Mouse (Mus musculus): ENCODE data around the gene Tesmin. TPM values are rescaled to one million over a fixed set of nuclear protein-coding genes. Genes with fewer than 3 reads are reported as not detected.

The Tesmin gene
- 0.10 and 0.13 TPM in 2 replicates for polyA plus RNA-seq (2012; rRNA removed)

DNA sequence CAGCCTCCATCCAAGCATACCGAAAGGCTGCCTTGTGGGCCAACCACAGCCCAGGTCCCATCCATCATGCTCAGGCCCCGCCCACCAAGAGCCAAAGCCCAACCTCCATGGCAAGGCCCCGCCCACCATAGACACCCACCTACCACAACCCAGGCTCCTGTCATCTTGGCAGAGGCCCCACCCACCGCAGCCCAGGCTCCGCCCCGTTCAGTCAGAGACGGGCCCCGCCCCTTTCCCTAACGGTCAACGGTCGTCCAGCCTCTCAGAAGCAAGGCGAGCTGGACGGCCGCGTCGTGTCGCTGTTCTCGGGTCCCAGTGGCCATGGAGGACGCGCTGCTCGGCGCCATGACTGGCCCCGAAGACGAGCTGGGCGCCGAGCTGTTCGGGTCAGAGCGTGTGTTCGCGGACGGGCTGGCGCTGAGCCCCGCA is at the start of gene Tesmin:
Tesmin (plus strand) TSS at position 229 of the 429 bp plus-strand sequence.
- peak; percentile 60 to 77 for DNase-seq (ENCODE audit: extremely low spot score in 1 of 2, low spot score in 1 of 2)

DNA sequence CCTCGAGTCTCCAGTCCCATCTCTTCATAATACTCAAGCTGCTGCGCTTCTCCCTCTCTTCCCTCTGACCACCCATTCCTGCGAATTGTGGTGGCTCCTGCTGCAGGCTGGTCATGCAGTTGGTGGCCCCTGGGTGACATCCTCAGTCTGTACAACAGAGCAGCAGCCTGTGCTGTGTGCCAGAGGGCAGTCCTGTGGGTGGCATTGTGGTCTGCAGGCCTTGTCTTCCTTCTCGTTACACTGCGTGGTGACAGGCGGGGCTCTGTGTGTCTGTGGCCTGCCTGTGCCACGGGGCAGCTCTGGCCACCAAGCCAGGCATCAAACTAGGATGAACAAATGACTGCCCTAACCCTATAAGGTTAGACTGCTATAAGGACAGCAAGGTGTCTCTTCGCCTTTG is 49.5 kb upstream of the Tesmin start:
- DNase-seq (ENCODE audit: extremely low spot score in 1 of 2, low spot score in 1 of 2), result no peak

DNA sequence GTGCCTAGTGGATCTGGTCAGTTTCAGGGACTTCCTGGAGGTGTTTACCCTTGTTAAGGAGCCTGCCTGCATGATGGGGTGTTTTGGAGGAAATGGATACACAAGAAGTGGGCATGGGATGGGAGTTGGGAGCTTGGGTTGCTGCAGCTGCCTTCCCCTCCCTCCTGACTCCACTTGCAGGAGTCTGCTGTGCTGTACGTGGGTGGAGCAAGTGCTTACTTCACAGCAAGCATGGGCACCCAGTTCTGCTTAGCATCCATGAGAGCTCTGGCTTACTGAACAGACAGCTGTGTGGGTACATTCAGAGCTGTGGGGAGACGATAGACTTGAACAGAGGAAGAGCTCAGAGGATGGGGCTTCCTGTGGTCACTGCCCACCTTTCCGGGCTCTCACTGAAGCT is 47.6 kb upstream of the Tesmin start:
- peak; percentile 49 to 66 for DNase-seq (ENCODE audit: extremely low spot score in 1 of 2, low spot score in 1 of 2)

DNA sequence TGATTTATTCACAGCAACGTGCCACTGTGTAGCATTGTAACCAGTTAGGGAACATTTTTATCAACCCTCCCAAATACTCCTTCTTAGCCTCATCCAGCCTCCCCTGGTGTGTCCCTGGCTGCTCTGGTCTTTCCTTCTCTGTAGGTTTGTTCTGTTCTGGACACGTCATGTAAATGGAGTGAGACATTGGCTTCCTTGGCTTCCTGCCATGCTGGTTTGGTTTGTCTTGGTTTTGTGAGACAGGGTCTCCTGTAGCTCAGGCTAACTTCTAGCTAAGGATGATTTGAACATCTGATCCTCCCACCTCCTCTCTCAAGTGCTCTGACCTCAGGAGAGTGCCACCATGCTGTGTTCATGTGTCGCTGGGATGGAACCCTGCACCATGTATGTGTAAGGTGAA is 44.7 kb upstream of the Tesmin start:
- no peak for DNase-seq (ENCODE audit: extremely low spot score in 1 of 2, low spot score in 1 of 2)

DNA sequence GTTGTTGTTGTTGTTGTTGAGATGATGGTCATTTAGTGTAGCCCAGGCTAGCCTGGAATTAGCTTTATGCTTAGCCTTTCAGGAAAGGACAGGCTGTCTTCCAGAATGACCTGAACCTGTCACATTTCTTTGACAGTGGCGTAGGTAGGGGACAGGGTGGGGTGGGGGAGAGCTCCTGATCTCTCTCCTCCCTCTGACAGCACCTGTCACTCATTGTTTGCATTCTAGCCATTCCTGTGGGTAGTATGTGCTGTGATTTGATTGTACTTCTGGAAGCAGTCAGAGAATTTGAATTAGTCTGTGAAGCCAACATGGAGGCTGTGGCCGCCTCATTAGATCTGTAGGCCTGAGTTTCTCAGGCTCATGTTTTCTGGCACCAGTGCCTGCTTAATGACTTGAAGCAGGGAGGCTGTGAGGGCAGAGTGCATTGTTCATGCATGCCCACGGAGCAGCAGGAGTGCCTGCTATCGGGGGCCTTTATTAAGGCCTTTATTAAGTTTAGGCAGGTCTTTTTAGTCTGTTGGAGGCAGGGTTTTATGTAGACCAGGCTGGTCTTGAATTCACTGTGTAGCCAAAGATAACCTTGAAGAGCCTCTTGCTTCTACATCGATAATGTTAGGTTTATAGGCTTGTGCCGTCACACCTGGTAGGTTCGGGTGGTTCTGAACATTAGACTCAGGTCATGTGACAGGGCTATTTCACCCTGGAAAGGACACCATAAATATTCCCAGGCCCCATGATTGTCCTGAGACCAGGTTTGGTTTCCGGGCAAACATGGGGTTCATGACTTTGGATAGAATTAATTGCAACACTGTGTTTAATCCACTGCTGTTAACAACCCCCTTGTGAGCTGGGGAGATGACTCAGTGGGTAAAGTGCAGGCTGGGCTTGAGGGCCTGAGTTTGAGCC is 43.8 kb upstream of the Tesmin start:
- no peak for DNase-seq (ENCODE audit: extremely low spot score in 1 of 2, low spot score in 1 of 2)

DNA sequence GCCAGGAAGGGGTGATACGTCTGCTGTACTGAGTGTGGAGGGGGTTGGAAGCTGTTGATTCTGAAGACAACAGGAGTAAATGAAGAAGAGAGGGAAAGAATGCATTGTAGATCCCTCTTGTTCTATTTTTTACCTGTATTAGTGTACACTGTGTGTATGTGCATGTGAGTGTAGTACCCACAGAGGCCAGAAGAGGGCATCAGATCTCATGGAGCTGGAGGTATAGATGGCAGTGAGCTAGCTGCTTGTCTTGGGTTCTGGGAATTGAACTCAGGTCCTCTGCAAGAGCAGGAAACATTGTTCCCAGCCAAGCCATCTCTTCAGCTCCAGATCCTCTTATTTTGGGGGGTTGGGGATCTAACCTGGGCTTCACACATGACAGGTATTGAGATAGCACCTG is 40.9 kb upstream of the Tesmin start:
- no peak for DNase-seq (ENCODE audit: extremely low spot score in 1 of 2, low spot score in 1 of 2)

DNA sequence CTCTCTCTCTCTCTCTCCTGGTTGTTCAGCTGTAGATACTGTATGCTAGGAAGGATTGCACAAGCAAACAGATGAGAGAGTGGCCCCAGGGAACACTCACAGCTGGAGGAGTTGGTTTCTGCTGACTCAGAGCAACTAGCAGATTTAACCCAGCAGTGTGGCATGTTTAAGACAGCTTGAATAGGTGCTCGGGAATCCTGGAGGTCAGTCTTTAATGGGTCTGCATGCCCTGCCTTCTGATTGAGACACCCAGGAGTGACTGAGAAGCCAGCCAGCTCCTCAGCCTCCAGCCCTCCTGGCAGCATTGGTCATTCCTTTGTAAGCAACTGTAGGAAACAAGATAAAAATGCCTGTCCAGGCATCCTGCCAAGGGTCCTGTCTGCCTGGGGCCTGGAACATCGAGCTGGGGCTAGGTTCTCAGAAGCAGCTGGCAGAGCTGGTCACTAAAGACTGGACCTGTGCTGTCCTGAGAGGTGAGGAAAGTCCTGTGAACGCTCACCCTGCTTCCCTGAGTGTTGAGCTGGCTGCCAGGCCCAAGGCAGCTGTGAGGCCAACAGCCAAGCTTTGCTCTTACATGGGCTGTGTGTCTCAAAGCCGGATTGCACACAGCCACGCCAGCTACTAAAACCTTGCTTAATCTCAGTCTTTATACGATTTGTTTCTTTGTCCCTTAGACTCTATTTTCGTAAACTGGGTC is 35.1 kb upstream of the Tesmin start:
- DNase-seq (ENCODE audit: extremely low spot score in 1 of 2, low spot score in 1 of 2), result no peak

DNA sequence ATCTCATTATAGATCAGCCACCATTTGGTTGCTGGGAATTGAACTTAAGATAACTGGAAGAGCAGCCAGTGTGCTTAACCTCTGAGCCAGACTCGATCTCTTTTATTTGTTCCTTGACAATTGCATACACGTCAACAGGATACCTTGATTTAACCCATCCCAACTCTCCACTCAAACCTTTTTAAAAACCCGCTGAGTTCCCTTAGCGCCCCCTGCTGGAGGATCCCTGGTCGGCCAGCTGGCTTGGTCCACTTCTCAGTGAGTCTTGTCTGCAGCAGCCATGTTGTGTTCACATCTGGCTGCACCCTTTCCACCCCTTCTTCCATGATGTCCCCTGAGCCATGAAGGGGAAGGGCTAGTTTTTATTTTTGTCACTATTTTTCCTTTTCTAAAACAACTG is 33.6 kb upstream of the Tesmin start:
- no peak for DNase-seq (ENCODE audit: extremely low spot score in 1 of 2, low spot score in 1 of 2)

DNA sequence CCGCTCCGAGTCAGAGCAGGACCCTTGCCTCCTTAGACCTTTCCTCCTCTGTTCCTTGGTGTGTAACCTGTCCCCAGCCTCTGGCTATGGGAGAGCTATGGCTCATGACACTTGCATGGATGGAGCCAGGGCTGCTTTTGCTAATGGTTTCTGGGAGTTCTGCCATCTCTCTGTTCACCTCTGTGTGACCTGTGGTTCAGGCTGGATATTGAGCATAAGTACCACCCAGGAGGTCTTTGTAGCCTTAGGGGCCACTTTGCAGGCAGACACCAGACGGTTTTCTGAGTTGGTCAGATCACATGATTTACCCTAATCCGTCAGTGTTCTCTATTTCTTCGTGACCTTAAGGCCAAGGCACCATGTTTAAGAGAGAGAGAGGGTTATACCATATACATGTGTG is 32.1 kb upstream of the Tesmin start:
- no peak for DNase-seq (ENCODE audit: extremely low spot score in 1 of 2, low spot score in 1 of 2)

DNA sequence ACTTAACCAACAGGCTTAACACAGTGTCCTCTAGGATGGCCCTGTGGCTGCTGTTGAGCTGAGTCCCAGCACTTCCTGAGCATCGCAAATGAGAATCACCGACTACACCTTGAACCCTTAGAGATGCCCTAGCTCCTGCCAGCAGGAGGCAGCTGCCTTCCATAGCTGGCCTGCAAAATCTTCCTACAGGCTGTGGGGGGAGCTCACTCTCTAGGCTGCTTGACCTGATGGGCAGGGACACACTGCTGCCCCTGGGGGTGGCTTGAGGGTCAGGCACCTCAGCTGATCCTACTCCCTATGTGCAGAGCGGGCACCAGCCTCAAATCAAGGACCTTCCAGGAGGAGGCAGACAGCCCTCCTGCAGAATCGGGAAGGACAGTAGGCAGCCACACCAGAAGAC is 31.0 kb upstream of the Tesmin start:
- DNase-seq (ENCODE audit: extremely low spot score in 1 of 2, low spot score in 1 of 2), result no peak

DNA sequence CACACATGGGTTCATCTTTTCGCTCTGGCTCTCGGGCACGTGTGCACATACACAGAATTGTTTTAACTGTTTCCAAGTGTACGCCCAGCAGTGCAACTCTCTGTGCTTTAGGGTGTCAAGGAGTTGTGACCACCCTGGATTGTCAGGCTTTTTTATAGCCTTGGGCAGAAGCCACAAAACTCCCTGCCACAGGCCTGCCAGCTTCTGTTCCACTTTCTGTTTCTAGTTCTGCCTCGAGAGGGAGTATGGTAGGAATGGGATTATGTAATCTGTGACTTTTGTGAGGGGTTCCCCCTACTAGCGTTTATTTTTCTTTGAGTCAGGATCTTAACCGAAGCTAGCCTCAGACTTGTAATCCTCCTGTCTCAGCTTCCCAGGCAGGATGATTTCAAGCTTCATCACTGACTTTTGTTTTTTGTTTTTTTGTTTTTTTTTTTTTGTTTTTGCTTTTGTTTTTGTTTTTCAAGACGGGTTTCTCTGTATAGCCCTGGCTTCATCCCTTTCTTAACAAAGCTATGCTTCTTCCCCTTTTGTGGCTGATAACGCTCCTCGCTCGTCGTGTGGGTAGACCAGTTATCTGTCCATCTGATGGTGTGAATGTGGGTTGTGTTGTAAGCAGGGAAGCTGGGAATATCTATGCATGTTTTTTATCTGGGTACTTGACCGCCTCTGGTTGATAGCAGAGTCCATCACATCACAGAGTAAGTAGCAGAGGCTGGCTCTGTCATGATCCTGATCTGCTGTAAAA is 28.6 kb upstream of the Tesmin start:
- no peak for DNase-seq (ENCODE audit: extremely low spot score in 1 of 2, low spot score in 1 of 2)

DNA sequence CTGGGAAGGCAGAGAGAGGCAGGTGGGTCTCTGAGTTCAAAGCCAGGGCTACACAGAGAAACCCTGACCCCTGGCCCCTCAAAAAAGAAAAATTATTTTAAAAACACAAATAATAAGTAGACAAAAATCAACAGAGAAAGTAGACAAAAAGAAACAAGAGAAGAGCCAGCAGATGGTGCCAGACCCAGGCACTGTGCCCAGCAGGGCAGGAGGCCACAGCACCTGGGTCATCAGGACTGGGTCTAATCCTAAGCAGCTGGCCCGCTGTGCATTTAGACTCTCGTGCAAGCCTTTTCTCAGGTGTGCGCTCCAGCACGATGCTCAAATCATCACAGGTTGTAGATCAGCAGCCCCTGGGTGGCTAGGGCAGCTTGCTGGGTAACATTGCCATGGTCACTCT is 25.1 kb upstream of the Tesmin start:
- DNase-seq (ENCODE audit: extremely low spot score in 1 of 2, low spot score in 1 of 2), result no peak

DNA sequence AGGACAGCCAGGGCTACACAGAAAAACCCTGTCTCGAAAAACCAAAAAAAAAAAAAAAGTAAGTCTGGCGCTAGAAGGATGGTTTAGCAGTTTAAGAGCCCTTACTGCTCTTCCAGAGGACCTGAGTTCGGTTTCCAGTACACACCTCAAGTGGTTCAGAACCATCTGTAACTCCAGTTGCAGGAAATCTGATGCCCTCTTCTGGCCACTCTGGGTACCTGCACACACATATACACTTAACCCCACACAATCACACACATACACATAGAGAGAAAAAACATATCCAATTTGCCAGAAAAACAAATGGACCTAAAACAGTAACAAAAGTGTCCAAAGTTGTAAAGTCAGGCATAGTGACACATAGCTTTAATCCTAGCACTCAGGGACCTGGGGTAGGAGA is 23.6 kb upstream of the Tesmin start:
- no peak for DNase-seq (ENCODE audit: extremely low spot score in 1 of 2, low spot score in 1 of 2)

DNA sequence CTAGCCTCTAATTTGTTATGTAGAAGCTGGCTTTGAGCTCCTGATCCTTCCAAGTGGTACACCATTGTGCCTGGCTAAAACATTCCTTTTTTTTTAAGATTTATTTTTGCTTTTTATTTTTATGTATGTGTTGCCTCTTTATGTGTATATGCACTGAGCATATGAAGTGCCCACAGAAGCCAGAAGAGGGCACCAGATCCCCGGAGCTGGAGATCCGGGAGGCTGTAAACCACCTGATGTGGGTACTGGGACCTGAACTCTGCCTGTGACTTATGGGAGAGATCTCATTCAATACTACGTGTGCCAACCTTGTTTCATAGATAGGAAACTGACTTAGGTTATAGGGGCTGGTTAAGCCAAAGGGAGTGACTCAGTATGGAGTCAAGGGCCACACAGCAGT is 20.4 kb upstream of the Tesmin start:
- no peak for DNase-seq (ENCODE audit: extremely low spot score in 1 of 2, low spot score in 1 of 2)

DNA sequence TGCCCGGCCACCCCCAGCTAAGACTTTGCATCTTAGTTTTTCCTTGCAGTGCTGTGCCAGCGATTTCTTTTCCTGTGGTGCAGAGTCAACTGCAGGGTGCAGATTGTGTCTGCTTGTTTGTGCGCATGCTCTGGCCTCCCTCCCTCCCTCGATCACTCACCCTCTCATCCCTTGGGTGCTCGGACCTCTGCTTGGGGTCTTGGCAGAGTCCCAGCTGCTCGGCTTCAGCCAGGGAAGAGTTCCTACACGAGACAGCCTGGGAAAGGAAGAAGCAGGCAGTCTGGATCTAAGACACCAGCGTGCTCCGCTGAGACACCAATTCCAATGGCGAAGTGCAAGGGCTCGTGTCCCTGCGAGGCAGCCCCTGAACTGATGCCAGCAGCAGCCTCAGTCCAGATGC is 15.3 kb upstream of the Tesmin start:
- DNase-seq (ENCODE audit: extremely low spot score in 1 of 2, low spot score in 1 of 2), result no peak

DNA sequence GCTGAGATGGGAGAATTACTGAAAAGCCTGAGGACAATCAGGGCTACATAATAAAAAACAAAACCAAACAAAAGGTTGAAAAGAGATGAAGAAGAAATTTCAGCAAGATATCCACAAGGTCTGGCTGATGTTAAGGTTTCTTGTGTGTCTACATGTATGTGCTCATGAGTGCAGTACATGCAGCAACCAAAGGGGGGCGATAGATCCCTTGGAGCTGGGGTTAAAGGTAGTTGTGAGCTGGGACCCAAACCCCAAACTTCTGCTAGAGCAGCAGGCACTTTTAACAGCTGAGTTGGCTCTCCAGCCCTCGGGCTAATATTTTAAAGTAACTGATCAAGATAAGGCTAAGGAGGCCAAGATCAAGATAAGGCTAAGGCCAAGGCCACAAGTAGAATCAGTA is 14.6 kb upstream of the Tesmin start:
- DNase-seq (ENCODE audit: extremely low spot score in 1 of 2, low spot score in 1 of 2), result no peak

DNA sequence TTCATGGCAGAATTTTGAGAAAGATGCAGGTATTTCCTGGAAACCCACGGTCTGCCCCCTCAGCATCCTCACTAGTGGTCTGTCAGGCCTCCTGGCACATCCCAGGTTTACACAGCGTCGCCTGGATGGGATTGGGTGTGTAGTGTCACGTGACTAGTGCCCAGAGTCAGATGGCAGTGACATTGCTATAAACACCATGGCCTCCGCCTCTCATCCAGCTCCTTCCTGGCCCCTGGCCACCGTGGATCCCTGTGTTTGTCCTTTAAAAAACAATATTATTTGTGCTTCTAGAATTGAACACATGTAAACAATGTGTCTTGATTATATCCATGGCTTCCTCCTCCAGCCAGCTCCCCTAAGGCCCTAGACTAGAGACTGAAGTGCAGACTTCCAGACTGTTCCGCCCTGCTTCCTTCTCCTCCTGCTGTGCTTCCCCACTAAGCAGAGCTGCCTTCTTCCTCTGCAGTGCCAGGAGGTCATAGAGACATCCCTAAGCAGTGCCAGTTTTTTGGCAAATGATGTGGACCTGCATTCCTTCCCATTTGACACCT is 12.6 kb upstream of the Tesmin start:
- DNase-seq (ENCODE audit: extremely low spot score in 1 of 2, low spot score in 1 of 2), result no peak

DNA sequence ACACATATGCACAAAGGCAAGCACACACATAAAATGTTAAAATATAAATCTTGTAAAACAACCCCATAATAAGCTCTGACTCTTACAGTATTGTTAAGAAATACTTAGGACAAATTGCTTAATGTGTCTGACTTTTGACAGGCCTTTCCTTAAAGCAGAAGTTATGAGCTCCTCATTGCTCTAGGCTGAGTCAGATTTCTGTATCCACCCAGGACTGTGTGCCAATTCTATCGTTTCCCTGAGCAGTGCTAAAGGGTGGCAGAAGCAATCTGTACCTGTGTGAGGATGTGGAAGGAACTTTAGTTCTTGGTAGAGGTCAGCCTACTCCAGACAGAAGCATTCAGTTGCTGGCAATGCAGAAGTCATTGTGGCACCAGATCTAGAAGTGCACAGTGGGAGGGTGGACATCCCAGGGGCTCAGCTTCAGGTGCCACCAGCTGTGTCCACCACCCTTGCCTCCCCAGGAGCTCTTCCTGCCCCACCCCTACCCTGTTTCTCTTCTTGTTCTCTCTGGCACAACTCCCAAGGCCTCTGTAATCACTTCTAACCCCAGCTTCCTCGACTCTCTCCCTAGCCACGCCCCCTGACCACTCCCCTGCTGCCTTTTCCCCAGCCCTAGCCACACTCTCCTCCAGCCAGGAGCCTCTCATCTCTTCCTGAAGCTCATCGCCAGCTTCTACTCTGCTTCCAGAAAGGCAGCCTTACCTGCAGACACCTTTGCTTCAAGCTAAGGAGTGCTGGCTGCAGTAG is 11.5 kb upstream of the Tesmin start:
- DNase-seq (ENCODE audit: extremely low spot score in 1 of 2, low spot score in 1 of 2), result no peak

DNA sequence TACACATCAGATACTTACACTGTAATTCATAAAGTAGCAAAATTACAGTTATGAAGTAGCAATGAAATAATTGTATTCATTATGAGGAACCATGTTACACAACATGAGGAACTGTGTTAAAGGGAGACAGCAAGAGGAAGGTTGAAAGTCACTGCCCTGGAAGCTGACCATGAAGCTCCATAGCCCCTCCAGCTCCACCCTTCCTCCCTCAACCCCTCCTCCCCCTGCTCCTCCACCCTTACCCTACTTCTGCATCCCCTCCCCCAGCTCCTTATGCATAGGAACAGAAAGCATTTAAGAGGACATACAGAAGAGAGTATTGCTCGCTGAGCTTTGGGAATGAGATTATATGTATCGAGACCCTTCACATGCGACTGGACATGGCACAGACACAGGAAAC is 10.0 kb upstream of the Tesmin start:
- no peak for DNase-seq (ENCODE audit: extremely low spot score in 1 of 2, low spot score in 1 of 2)

DNA sequence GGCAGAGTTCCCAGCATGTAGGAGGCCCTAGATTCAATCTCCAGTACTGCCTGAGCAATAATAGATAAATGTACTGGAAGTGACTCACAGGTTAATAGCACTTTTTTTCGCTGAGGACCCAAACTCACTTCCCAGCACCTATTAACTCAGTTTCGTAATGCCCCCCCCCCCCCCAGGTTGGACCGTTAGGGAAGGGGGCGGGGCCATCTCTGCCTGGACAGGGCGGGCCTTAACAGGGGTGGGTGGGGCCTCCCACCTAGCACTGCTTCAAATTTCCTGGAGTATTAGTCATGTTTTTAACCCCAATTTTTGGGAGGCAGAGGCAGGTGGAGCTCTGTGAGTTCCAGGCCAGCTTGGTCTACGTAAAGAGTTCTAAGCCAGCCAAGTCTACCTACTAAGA is 596 bp upstream of the Tesmin start:
- DNase-seq (ENCODE audit: extremely low spot score in 1 of 2, low spot score in 1 of 2), result no peak

Measured in frontal cortex, adult 2 months (tissue).